Mouse (Mus musculus) brain, adult 2 months (tissue): ENCODE results near the gene Nr2c1.

Experiments
- DNase-seq: peaks from one replicate; pipeline ENCODE4 v3.0.0; 2011; ENCODE audit warnings: low read depth, low spot score

The Nr2c1 gene

GRCm38 (mm10) chr10:94138890-94139482 is 8.8 kb upstream of the Nr2c1 start:
- DNase-seq = no peak

GRCm38 (mm10) chr10:94140227-94140931 is 7.4 kb upstream of the Nr2c1 start:
- DNase-seq = no peak

GRCm38 (mm10) chr10:94142427-94142826 is 5.4 kb upstream of the Nr2c1 start:
- no peak for DNase-seq

GRCm38 (mm10) chr10:94144581-94144980 is 3.2 kb upstream of the Nr2c1 start:
- peak; percentile 64 for DNase-seq

- no peak for DNase-seq
These were observed 450 bp upstream of the Nr2c1 start for GRCm38 (mm10) chr10:94147391-94147755.

DNA sequence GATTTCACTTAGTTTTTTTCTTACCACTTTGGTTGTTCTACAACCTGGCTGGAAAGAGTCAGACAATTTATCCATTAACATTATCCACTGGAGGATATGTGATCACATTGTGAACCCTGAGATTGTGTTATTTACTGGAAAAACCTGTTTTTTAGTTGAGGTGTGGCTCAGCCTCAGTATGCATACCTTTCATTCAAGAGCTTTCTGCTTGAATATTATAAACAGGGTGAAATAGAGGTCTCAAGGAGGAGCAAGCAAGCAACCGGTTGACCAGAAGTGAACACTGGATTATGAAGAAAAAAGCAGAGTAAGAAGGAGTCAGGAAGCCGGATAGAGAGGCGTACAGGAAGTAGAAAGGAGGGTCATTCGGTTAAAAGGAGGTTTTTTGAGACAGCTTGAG is 3.7 kb downstream of the Nr2c1 start:
- DNase-seq = no peak

GRCm38 (mm10) chr10:94153841-94154240 is 6.0 kb downstream of the Nr2c1 start:
- DNase-seq = no peak

DNA sequence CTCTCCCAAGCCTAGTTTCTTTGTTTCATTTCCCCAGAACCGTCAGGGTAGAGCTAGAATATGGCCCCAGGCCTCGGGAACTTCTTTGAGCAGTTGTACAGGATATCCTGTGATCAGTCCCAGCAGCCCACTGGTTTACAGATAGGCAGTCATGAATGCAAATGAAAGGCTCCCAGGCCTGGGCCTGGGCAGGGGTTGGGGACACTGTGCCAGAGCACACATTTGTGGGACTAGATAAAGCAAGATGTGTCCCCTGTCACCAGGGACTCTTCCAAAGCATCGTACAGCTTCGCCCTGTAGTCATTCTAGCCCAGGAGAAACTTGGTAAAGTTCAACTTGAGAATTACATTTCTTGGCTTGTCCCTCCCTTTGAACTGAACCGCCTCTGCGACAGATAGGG is 11.1 kb downstream of the Nr2c1 start:
- DNase-seq = no peak

DNA sequence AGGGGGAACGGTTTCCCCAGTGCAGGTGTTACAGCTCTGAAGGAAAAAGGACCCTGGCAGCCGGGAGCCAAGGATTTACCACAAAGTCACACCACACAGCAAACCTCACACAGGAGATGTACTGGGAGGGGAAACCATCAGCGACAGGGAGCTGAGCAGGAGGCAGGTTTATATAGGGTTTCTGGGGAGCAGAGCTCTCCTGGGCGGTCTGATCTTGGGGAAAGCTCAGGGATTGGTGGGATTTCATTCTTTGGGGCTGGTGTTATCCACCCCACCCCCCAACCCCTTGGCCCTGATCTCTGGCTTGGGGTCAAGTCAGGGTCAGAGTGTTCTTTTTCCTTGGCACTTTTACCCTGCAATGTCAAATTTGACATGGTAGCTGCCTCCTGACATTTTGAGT is 11.6 kb downstream of the Nr2c1 start:
- DNase-seq = no peak

DNA sequence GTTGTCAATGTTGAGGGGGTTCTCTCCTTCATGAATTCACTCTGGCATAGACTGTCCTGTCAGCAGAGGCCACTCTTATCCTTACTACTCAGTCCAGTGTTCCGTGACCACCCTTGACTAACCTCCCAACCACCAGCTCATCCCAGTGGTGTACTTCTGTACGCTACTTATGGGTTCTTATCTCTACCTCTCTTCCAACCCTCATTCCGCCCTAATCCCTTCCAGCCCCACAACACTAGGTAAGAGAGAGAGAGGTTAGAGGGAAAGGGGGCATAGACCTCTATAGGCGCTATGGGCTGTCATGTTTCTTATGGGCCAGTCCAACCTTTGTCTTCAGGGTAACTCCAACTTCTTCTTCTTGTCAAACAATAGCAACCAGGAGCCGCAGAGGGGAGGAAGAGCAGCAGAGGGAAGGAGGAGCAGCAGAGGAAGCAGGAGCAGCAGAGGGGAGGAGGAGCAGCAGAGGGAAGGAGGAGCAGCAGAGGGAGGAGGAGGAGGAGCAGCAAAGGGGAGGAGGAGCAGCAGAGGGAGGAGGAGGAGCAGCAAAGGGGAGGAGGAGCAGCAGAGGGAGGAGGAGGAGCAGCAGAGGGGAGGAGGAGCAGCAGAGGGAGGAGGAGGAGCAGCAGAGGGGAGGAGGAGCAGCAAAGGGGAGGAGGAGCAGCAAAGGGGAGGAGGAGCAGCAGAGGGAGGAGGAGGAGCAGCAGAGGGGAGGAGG is 13.4 kb downstream of the Nr2c1 start:
- no peak for DNase-seq

GRCm38 (mm10) chr10:94162031-94162430 is 14.2 kb downstream of the Nr2c1 start:
- DNase-seq = no peak

- DNase-seq = no peak
These were observed 16.5 kb downstream of the Nr2c1 start for GRCm38 (mm10) chr10:94164104-94164845.

DNA sequence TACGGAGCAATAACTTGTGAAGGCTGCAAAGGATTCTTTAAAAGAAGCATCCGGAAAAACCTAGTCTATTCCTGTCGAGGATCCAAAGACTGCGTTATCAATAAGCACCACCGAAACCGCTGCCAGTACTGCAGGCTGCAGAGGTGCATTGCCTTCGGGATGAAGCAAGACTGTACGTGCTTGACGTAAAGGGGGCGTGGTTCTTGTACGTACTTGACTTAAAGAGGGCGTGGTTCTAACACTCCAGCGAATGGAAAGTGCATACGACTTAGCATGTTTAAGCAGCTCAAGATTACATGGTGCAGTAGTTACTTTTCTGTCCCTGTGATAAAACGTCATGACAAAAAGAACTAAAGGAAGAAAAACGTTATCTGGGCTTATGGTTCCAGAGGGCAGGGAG is 17.6 kb downstream of the Nr2c1 start:
- no peak for DNase-seq

GRCm38 (mm10) chr10:94167051-94167750 is 19.4 kb downstream of the Nr2c1 start:
- DNase-seq = no peak

DNA sequence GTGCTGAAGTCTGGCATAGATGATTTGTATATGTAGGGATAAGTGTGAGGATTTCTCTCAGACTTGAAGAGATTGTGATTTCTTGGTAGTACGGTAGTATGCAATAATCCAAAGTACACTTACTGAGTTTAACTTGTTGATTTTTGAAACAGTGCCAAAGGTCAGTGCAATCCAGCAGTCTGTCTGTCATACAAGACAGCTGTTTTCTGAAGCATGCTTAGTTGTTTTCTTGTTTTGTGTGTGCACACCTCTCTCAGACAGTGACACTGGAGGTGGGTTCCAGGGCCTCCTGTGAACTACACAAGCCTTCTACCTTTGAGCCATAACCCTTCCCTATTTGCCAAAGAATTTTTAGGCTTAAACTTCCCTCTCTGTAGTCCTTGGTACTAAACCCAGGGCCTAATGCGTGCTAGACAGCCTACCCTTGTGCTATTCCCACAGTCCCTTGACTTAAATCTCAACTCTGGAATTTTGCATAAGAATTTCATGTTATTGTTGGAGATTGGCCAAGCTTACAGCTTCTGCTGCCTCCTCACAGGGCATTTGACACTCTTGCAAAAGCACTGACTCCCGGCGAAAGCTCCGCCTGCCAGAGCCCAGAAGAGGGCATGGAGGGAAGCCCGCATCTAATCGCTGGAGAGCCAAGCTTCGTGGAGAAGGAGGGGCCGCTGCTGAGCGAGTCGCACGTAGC is 23.8 kb downstream of the Nr2c1 start:
- no peak for DNase-seq

DNA sequence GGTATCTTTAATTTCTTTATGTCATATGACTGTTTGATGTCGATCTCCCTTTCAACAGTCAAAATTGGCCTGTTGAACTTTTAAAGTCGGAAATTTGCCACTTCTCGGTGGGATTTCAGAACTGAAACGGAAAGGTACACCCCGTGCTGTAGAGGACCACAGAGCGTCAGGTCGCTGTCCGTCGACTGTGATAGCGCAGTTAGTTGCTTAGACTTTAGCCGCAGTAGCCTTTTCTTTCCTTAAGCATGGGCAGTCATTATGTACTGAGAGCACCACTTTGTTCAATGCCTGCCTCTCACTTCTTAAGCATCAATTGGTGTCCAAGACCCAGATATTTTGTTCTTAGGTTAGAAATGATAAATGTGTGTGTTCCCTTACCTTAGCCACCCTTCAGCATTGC is 24.3 kb downstream of the Nr2c1 start:
- no peak for DNase-seq

DNA sequence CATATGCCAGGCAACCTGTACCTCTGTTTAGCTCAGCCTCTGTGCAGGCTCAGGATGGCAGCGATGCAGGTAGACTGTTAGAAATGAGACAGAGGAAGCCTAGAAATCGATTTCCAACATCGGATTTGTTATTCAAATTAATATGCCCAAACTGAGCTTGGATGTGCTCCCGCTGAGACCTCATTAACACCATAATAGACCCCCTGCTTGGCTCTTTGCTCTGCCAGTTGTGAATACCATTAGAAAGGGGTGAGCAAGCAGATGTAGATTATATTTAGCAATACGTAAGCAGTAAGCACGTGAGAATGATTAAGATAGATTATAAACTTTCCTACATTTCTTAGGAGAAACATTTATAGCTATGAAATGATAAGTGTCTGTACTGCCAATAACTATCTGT is 24.9 kb downstream of the Nr2c1 start:
- no peak for DNase-seq

DNA sequence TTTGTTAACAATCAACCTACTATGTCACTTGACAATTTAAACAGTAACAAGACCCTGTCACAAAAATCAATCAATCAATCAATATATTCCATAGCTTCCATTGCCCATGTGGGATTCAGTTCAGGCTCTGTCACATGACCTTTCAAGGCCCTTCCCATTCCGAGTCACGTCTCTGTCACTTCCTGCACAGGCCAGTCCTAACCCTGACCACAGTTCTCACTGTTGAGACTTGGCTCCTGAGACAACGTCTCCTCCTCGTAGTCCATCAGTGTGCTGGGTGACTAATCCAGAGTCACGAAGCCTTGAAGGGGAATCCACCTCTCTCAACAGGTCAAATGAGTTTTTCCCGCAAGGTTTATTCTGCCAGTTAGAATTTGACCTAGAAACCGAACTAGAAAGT is 26.8 kb downstream of the Nr2c1 start:
- DNase-seq = no peak

- no peak for DNase-seq
These were observed 35.4 kb downstream of the Nr2c1 start for GRCm38 (mm10) chr10:94183199-94183598.

- DNase-seq = peak; percentile 97
These were observed 50.9 kb downstream of the Nr2c1 start, which contains the start of gene Ndufa12 for GRCm38 (mm10) chr10:94198482-94199405. Ndufa12 (plus strand) TSS chr10:94198720.
